Mouse (Mus musculus): Measurements from ENCODE around the gene Pbld1. TPM values are rescaled to one million over a fixed set of nuclear protein-coding genes. Genes with fewer than 3 reads are reported as not detected.
A peak's percentile ranks its signal among the peaks of the same experiment; 100 is the strongest.

Gene Pbld1
- polyA plus RNA-seq, 1 experiment from 2014 or later: 0.96 TPM

DNA sequence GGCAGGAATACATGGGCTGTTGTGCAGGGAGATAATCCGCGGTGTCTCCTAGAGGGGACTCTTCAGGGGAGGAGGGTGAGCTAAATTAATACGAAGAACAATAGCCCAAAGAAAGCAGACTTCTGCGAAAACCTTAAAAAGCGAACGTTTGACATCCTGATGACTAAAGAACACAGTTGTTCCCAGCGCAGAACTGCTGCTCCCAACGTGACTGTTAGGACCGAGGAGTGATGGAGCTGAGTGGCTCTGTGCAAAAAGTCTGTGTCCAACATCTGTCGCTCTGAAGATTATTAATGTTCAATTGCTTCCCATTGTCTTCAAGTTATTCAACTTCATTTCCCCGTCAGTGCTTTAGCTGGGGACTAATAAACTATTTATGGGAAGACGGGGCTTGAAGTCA lies 38.2 kb downstream of the Pbld1 start:
- Histone ChIP-seq H3K9ac (ENCODE audit: low read length) (no peak overlapping the region), H3K36me3 (ENCODE audit: control insufficient read depth, insufficient read depth, low read length) (no peaks in the 10 kb centered on the region), H3K4me2 (no peak overlapping the region), H3K4me1 (ENCODE audit: control insufficient read depth, insufficient read depth, low read length) (0 out of 2 replicates have a peak, but pooled peaks cover 5% of the 10 kb centered on the region), H3K27me3 (ENCODE audit: control insufficient read depth, insufficient read depth, low read length) (peaks cover 7% of the 10 kb centered on the region; the same call in 1 of the 2 replicates), H3K27ac (ENCODE audit: low read depth, low read length) (no peak overlapping the region), H3K4me3 (ENCODE audit: low read depth, low read length) (no peak overlapping the region), H3K9me3 (ENCODE audit: control insufficient read depth, low read length) (no peaks in the 10 kb centered on the region)
- DNase-seq (ENCODE audit: low spot score, missing footprints): no peak
- ATAC-seq (ENCODE audit: low FRiP score): no peak
- 62% methylated on average over 12 of the region's 12 CpGs for WGBS

- Histone ChIP-seq H3K27me3 (ENCODE audit: control insufficient read depth, insufficient read depth, low read length) (peaks cover 7% of the 10 kb centered on the region; the same call in 1 of the 2 replicates), H3K4me3 (ENCODE audit: low read depth, low read length) (peak within 1 kb of the TSS; percentile 52), H3K4me2 (peak within 1 kb of the TSS; percentile 97), H3K36me3 (ENCODE audit: control insufficient read depth, insufficient read depth, low read length) (no peaks in the 10 kb centered on the region), H3K9me3 (ENCODE audit: control insufficient read depth, low read length) (no peaks in the 10 kb centered on the region), H3K27ac (ENCODE audit: low read depth, low read length) (no peak within 1 kb of the TSS), H3K4me1 (ENCODE audit: control insufficient read depth, insufficient read depth, low read length) (0 out of 2 replicates have a peak, but pooled peaks cover 5% of the 10 kb centered on the region), H3K9ac (ENCODE audit: low read length) (peak within 1 kb of the TSS; percentile 76)
- DNase-seq (ENCODE audit: low spot score, missing footprints): no peak
- peak; percentile 57 for ATAC-seq (ENCODE audit: low FRiP score)
- WGBS: 3% methylated on average over 16 of the region's 16 CpGs
Observed at GRCm38 (mm10) chr10:63099521-63099920, 39.6 kb downstream of the Pbld1 start, which contains the start of gene Atoh7. TSS of gene Atoh7 (plus strand) at chr10:63099651.

- peak overlapping the region; percentile 52 for H3K4me3 ChIP-seq (ENCODE audit: low read depth, low read length)
- no peaks in the 10 kb centered on the region for H3K9me3 ChIP-seq (ENCODE audit: control insufficient read depth, low read length)
- H3K9ac ChIP-seq (ENCODE audit: low read length): peak overlapping the region; percentile 76
- H3K27me3 ChIP-seq (ENCODE audit: control insufficient read depth, insufficient read depth, low read length): peaks cover 7% of the 10 kb centered on the region; the same call in 1 of the 2 replicates
- H3K4me2 ChIP-seq: peak overlapping the region; percentile 97
- under 1% methylated on average over 62 of the region's 62 CpGs for WGBS
- H3K27ac ChIP-seq (ENCODE audit: low read depth, low read length): no peak overlapping the region
- H3K36me3 ChIP-seq (ENCODE audit: control insufficient read depth, insufficient read depth, low read length): no peaks in the 10 kb centered on the region
- 0 out of 2 replicates have a peak, but pooled peaks cover 5% of the 10 kb centered on the region for H3K4me1 ChIP-seq (ENCODE audit: control insufficient read depth, insufficient read depth, low read length)
- peak; percentile 92 for ATAC-seq (ENCODE audit: low FRiP score)
- DNase-seq (ENCODE audit: low spot score, missing footprints): peak; percentile 96
Observed at GRCm38 (mm10) chr10:63099941-63100562, 40.1 kb downstream of the Pbld1 start.

DNA sequence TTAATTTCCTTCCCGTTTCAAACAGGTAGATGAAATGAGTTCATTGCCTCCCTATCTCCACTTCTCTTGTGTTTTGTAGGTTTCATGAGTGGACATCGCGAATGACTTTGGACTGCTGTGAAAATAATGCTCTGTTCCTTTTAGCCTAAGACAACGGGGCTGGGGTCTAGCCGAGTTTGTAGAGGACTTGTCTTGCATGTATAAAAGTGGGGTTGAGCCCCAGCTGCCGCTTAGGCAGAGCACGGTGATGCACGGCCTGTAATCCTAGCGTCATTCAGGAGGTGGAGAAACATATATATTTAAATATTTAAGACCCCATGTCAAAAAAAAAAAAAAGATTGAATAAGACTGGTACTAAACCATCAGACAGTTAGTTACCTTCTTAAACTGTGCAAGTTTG lies 40.7 kb downstream of the Pbld1 start:
- Histone ChIP-seq H3K27ac (ENCODE audit: low read depth, low read length) (no peak overlapping the region), H3K4me3 (ENCODE audit: low read depth, low read length) (peak overlapping the region; percentile 52), H3K36me3 (ENCODE audit: control insufficient read depth, insufficient read depth, low read length) (no peaks in the 10 kb centered on the region), H3K9me3 (ENCODE audit: control insufficient read depth, low read length) (no peaks in the 10 kb centered on the region), H3K9ac (ENCODE audit: low read length) (peak overlapping the region; percentile 76), H3K4me1 (ENCODE audit: control insufficient read depth, insufficient read depth, low read length) (0 out of 2 replicates have a peak, but pooled peaks cover 5% of the 10 kb centered on the region), H3K27me3 (ENCODE audit: control insufficient read depth, insufficient read depth, low read length) (peaks cover 7% of the 10 kb centered on the region; the same call in 1 of the 2 replicates), H3K4me2 (peak overlapping the region; percentile 97)
- DNase-seq (ENCODE audit: low spot score, missing footprints) (no peak), ATAC-seq (ENCODE audit: low FRiP score) (peak; percentile 39; the same call in 1 of the 2 replicates)
- WGBS: 8% methylated on average over 9 of the region's 9 CpGs

GRCm38 (mm10) chr10:63113027-63113604 lies 53.2 kb downstream of the Pbld1 start:
- Histone ChIP-seq H3K4me2 (no peak overlapping the region), H3K27ac (ENCODE audit: low read depth, low read length) (no peak overlapping the region), H3K9me3 (ENCODE audit: control insufficient read depth, low read length) (no peaks in the 10 kb centered on the region), H3K4me1 (ENCODE audit: control insufficient read depth, insufficient read depth, low read length) (no peaks in the 10 kb centered on the region), H3K4me3 (ENCODE audit: low read depth, low read length) (no peak overlapping the region), H3K9ac (ENCODE audit: low read length) (no peak overlapping the region), H3K27me3 (ENCODE audit: control insufficient read depth, insufficient read depth, low read length) (no peaks in the 10 kb centered on the region), H3K36me3 (ENCODE audit: control insufficient read depth, insufficient read depth, low read length) (no peaks in the 10 kb centered on the region)
- WGBS: 56% methylated on average over 5 of the region's 5 CpGs
- DNase-seq (ENCODE audit: low spot score, missing footprints) (peak; percentile 88), ATAC-seq (ENCODE audit: low FRiP score) (peak; percentile 40; the same call in 1 of the 2 replicates)

DNA sequence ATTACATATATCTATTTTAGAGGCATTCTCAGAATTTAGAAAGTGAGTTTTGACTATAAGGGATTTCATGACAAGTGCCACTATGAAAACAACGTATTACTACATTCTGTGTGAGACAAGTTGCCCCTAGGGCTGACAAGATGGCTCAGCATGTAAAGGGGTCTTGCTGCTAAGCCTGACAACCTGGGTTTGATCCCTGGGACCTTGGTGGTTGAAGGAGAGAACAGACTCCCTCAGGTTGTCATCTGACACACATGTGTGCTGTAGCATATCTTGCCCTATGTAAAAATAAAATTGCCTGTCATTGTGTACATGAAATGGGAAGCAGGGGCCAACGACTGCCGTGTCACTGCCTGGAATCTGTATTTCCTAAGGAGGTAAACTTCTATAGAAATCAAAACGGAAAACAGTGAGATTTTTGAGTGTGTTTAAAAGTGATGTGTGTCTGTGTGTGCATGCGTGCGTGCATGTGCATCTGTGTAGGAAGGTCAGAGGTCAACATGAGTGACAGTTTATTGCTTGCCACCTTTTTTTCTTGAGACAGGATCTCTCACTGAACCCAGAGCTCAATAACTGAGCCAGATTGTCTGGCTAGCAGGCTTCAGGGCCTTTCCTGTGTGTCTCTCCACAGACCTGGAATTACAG lies 53.9 kb downstream of the Pbld1 start:
- H3K27me3 ChIP-seq (ENCODE audit: control insufficient read depth, insufficient read depth, low read length): no peaks in the 10 kb centered on the region
- H3K36me3 ChIP-seq (ENCODE audit: control insufficient read depth, insufficient read depth, low read length): no peaks in the 10 kb centered on the region
- no peaks in the 10 kb centered on the region for H3K4me1 ChIP-seq (ENCODE audit: control insufficient read depth, insufficient read depth, low read length)
- WGBS: 90% methylated on average over 6 of the region's 6 CpGs
- no peak for ATAC-seq (ENCODE audit: low FRiP score)
- DNase-seq (ENCODE audit: low spot score, missing footprints): peak; percentile 81
- no peak overlapping the region for H3K4me2 ChIP-seq
- H3K27ac ChIP-seq (ENCODE audit: low read depth, low read length): no peak overlapping the region
- H3K9me3 ChIP-seq (ENCODE audit: control insufficient read depth, low read length): no peaks in the 10 kb centered on the region
- no peak overlapping the region for H3K9ac ChIP-seq (ENCODE audit: low read length)
- no peak overlapping the region for H3K4me3 ChIP-seq (ENCODE audit: low read depth, low read length)

- Histone ChIP-seq H3K4me3 (ENCODE audit: low read depth, low read length) (no peak overlapping the region), H3K4me2 (no peak overlapping the region), H3K9me3 (ENCODE audit: control insufficient read depth, low read length) (no peaks in the 10 kb centered on the region), H3K4me1 (ENCODE audit: control insufficient read depth, insufficient read depth, low read length) (no peaks in the 10 kb centered on the region), H3K9ac (ENCODE audit: low read length) (no peak overlapping the region), H3K27ac (ENCODE audit: low read depth, low read length) (no peak overlapping the region), H3K27me3 (ENCODE audit: control insufficient read depth, insufficient read depth, low read length) (no peaks in the 10 kb centered on the region), H3K36me3 (ENCODE audit: control insufficient read depth, insufficient read depth, low read length) (no peaks in the 10 kb centered on the region)
- ATAC-seq (ENCODE audit: low FRiP score) (no peak), DNase-seq (ENCODE audit: low spot score, missing footprints) (peak; percentile 44)
- 86% methylated on average over 15 of the region's 15 CpGs for WGBS
Observed at GRCm38 (mm10) chr10:63115881-63116280, 55.9 kb downstream of the Pbld1 start.

DNA sequence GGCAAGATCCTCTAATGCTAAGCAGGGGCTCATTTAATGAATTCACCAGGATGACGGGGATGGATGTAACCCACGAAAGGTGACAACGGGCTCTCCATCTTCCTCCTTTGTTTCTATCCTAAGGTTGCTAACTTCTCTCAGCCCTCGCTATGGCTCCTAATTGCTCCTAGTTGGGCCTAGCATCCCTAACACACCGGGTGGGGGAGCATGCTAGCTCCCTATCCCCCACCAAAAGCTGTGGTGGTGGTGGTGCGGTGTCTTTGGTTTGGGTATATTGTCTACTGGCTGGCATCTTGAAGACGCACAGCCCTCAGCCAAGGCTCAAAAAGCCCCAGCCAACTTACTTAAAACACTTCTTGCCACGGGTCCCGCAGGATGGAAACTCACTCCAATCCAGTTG lies 56.4 kb downstream of the Pbld1 start:
- no peak for ATAC-seq (ENCODE audit: low FRiP score)
- Histone ChIP-seq H3K9ac (ENCODE audit: low read length) (no peak overlapping the region), H3K4me1 (ENCODE audit: control insufficient read depth, insufficient read depth, low read length) (no peaks in the 10 kb centered on the region), H3K27ac (ENCODE audit: low read depth, low read length) (no peak overlapping the region), H3K4me3 (ENCODE audit: low read depth, low read length) (no peak overlapping the region), H3K9me3 (ENCODE audit: control insufficient read depth, low read length) (no peaks in the 10 kb centered on the region), H3K36me3 (ENCODE audit: control insufficient read depth, insufficient read depth, low read length) (no peaks in the 10 kb centered on the region), H3K4me2 (no peak overlapping the region), H3K27me3 (ENCODE audit: control insufficient read depth, insufficient read depth, low read length) (no peaks in the 10 kb centered on the region)
- WGBS: 88% methylated on average over 9 of the region's 9 CpGs
- peak; percentile 61 for DNase-seq (ENCODE audit: low spot score, missing footprints)

DNA sequence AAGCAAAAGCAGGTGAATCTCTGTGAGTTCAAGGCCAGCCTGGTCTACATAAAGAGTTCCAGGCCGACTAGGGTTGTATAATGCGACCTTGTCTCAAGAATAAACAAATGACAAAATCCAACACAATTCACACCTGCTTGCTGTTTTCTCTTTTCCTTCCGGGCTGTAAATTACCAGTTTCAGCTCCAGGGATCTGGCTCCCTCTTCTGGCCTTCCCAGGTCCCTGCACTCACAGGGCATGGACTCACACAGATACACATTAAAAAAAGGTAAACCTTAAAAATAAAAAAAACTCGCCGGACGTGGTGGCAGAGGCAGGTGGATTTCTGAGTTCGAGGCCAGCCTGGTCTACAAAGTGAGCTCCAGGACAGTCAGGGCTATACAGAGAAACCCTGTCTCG lies 57.6 kb downstream of the Pbld1 start:
- ATAC-seq (ENCODE audit: low FRiP score) (no peak), DNase-seq (ENCODE audit: low spot score, missing footprints) (no peak)
- Histone ChIP-seq H3K36me3 (ENCODE audit: control insufficient read depth, insufficient read depth, low read length) (no peaks in the 10 kb centered on the region), H3K27me3 (ENCODE audit: control insufficient read depth, insufficient read depth, low read length) (no peaks in the 10 kb centered on the region), H3K27ac (ENCODE audit: low read depth, low read length) (no peak overlapping the region), H3K9ac (ENCODE audit: low read length) (no peak overlapping the region), H3K4me1 (ENCODE audit: control insufficient read depth, insufficient read depth, low read length) (no peaks in the 10 kb centered on the region), H3K4me3 (ENCODE audit: low read depth, low read length) (no peak overlapping the region), H3K4me2 (no peak overlapping the region), H3K9me3 (ENCODE audit: control insufficient read depth, low read length) (no peaks in the 10 kb centered on the region)
- WGBS: 90% methylated on average over 8 of the region's 8 CpGs
